Mouse (Mus musculus): ENCODE results near the gene Psmd1.

Psmd1 gene

DNA sequence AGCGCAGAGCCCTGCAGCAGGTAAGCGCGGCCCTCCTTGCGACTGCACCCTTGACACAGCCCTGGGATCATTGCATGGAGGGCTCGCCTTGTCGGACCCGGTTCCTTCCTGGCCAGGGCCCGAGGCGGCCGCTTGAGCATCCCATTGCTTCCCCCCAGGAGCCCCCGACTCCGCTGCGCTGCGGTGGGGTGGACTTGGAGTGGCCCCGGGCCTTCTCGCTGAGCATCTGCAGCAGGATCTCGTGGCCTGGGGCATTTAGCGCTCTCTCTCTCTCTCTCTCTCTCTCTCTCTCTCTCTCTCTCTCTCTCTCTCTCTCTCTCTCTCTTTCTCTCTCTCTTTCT, 90.6 kb downstream of the Psmd1 start:
- DNase-seq (ENCODE audit: low read depth, low spot score) = no peak

- DNase-seq (ENCODE audit: low read depth, low spot score) = no peak
Measured at GRCm38 (mm10) chr1:86156075-86156474, 91.9 kb downstream of the Psmd1 start.

DNA sequence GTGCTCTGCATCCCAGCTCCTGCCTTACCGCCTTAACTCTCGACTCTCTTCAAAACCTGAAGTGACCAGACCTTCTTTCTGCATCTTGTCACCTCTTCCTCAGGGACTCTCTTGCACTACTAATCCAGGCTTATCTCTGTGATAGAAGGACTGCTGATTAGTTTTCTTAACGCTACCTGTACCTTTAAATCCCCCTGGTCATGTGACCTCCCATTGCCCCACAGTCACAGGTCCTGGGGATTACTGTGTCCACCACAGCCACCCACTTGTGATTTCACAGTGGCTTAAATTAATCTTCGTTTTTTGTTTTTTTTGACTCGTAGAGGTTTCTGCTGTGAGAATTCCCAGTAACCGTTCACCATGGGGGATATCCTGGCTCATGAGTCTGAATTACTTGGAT, 92.4 kb downstream of the Psmd1 start:
- no peak for DNase-seq (ENCODE audit: low read depth, low spot score)

GRCm38 (mm10) chr1:86160059-86160458, 95.9 kb downstream of the Psmd1 start:
- DNase-seq (ENCODE audit: low read depth, low spot score) = no peak

DNA sequence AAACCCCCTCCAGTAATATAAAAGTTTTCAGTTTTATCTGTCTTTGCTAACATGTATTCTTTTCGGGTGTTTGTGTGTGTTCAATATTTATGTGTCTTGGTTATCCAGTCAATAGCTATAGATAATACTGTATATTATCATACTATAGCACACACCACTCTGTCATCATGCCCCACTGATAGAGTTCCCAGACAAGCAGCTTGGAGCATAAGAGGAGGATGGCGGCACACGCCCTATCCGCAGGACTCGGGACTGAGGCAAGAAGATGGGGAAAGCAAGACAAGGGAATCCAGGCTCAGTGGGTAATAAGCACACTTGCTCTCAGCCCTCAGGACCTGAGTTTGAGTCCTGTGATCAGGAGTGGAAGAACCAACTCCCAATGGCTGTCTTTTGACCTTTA, 96.3 kb downstream of the Psmd1 start:
- DNase-seq (ENCODE audit: low read depth, low spot score) = no peak

- DNase-seq (ENCODE audit: low read depth, low spot score) = no peak
Measured at GRCm38 (mm10) chr1:86161061-86161460, 96.9 kb downstream of the Psmd1 start.

DNA sequence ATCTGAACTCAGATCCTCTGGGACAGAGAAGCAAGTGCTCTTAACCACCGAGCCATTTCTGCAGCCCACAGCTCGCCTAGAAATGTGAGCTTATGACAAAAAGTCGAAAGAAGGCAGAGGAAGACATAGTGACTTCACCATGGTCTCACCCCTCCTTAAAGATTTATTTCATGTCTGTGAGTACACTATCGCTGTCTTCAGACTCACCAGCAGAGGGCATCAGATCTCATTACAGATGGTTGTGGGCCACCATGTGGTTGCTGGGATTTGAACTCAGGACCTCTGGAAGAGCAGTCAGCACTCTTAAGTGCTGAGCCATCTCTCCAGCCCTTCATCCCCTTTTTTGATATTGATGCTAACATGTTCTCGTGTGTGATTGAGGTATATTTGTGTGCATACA, 110.4 kb downstream of the Psmd1 start:
- no peak for DNase-seq (ENCODE audit: low read depth, low spot score)

- DNase-seq (ENCODE audit: low read depth, low spot score) = no peak
Measured at GRCm38 (mm10) chr1:86176066-86176465, 111.9 kb downstream of the Psmd1 start.

DNA sequence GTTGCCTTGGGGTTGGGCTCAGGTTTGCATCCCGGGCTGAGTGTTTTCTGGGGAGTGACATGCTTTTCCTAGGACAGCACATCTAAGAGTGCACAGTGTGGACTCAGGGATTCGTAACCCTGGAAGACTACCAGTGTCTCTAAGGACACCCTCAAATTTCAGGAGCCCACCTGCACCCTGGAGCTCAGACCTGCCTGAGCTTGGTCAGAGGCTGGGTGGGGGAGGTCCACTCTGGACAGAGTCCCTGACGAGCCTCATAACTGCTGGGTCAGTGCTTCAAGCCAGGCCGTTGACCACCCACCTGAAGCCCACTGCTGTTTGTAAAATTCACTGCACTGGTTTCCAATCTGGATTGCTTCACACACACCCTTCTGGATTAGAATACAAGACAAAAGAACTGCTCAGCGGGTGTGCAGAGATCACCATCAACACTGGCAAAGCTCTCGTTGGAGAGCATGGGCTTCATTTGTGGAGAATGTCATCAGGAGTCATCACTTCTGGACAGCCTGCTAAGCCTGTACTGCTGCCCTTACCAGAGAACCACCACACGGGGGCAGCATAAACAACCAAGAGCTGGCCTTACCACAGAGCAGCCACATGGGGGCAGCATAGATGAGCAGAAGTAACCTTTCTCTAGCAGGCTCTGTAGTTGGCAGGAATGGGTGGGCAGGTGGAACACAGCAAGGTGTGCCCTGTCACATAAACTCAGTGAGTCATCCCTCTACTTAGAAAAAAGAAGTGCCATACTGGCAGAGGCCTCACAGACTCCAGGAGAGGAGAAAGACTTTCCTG, 114.5 kb downstream of the Psmd1 start:
- DNase-seq (ENCODE audit: low read depth, low spot score) = peak; percentile 86

DNA sequence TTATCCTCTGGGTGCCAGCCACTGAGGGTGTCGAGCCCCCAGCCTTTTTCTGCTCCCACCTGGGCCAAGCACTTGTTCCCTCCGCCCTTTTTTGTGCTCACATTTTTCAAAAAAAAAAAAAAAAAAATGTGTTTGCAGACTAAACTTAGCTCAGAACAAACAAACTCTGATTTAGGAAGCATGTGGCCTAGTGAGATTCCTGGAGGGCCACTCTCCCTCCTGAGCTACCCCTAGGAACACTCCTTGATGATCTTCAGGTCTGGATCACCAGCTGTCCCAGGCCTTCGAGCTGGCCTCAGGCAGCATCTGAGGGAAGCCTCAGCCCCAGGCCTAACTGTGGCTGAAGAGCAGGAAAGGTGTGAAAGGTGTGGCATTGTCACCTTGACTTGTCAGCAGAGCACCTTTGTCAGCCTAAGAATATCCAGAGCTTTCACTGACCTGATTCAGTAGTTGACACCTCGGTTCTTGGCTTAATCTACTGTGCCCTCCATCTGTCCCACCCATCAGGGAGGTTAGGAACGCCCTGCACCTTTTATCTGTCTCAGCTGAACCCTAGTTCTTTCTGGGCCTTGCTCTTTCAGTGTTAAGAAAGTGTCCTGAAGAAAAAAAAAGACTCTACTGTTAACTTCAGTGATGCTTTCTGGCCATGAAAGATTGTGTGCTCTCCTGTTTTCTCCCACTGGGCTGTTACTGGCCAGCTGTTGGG, 118.0 kb downstream of the Psmd1 start:
- no peak for DNase-seq (ENCODE audit: low read depth, low spot score)

DNA sequence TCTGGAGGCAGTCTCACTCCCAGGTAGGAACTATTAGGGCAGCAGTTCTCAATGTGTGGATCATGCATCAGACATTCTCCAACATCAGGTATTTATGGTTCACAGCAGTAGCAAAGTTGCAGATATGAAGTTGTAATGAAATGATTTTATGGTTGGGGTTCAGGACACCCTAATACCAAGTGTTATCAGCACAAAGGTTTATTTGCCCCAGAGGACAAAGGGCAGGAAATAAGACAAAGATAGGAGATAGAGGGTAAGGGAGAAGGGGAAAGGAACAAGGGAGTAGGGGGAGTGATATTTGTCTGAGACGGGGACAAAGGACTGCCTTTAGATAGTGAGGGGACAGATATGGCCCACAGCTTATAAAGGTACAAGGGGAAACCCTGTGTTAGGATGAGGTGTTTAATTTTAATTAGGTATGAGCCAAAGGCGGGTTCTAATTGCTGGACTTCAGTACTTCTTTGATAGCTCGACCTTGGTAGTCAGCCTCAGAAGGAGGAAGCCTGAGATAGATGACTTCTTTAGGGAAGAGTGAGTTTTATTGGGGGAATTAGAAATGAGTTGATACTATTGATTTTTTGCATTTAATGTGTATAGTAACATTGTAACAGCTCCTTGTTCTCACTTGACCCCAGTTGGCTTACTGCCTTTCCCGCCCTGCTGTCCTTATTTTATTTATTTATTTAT, 119.5 kb downstream of the Psmd1 start:
- no peak for DNase-seq (ENCODE audit: low read depth, low spot score)

DNA sequence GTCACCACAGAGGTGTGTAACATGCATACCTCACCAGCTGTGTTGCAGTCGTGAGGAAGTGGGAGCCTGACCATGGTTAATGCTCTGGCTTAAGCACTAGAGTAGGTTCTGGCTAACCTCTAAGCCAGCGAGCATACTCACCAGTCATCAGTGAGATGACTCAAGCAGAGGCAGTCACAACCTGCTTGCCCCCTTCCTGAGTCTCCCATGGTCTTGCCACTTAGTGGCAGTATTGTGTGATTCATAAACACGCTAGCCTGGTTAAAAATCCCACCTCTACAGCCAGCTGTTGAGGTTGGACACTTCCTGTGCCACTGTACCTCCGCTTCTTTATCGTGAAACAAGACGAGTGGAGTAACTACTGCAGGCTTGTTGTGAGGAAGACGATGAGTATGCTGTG, 122.6 kb downstream of the Psmd1 start:
- no peak for DNase-seq (ENCODE audit: low read depth, low spot score)

DNA sequence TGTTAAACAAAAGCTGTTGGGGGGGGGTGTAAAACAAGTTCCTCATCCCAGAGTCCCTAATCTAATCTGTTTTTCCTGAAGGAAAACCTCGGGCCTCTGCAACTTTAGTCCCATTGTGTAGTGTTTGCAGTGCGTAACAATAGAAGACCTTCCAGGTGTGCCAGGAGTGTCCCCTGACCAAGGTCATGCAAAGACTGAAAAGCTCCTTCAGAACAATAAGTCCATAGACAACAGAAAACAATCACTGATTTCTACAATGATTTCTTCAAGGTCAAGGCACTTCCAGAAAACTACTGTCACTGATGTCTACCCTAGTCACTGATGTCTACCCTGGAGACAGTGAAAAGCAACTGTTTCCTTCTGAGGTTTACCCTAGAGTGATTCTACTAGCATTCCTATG, 123.7 kb downstream of the Psmd1 start:
- DNase-seq (ENCODE audit: low read depth, low spot score) = no peak

DNA sequence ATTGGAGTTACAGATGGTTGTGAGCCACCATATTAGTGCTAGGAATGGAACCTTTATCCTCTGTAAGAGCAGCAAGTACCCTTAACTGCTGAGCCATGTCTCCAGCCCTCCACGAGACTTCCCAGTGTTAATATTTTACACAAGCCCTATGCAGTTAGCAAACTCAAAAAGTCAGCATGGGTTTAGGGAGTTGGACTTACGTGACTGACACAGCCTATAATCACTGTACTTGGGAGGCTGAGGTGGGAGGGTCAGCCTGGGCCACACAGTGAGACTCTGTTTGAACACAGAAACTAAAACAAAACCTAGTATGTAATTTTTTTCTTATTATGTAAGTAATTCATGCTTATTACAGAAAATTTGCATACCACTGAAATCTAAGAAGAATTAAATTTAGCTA, 124.1 kb downstream of the Psmd1 start:
- no peak for DNase-seq (ENCODE audit: low read depth, low spot score)

All from forelimb bud, embryonic 11.5 days (tissue).